Mouse (Mus musculus) large intestine, adult 2 months (tissue): Measurements from ENCODE around the gene Plce1. TPM values are rescaled to one million over a fixed set of nuclear protein-coding genes. Genes with fewer than 3 reads are reported as not detected.

Experiments
- DNase-seq: peaks from one replicate; pipeline ENCODE4 v3.0.0-alpha.2; 2012; ENCODE audit warnings: low read depth, low spot score
- WGBS: fragments of 180-500 bp; shearing (Covaris S2); methylation state at CpG from one replicate; pipeline ENCODE4 v1.1.7; 2018; 5-methylcytosine and 5-hydroxymethylcytosine counted together
- polyA plus RNA-seq: library from polyadenylated mRNA; depleted of rRNA; stranded (reverse); fragments of >200 nt; gene quantifications from 2 replicates; pipeline ENCODE4 v1.2.3, GENCODE M21; 2012

The Plce1 gene
- polyA plus RNA-seq, 1 experiment, result 3.5 TPM

- no peak for DNase-seq
- WGBS, result 69% methylated on average over 2 of the region's 2 CpGs
Observed at GRCm38 (mm10) chr19:38693331-38693730, 212.4 kb downstream of the Plce1 start.

- DNase-seq, result no peak
- WGBS, result 89% methylated on average over 4 of the region's 4 CpGs
Observed at GRCm38 (mm10) chr19:38693769-38694168, 212.9 kb downstream of the Plce1 start.

GRCm38 (mm10) chr19:38701776-38702175 lies 220.9 kb downstream of the Plce1 start:
- WGBS, result 93% methylated on average over 8 of the region's 8 CpGs
- no peak for DNase-seq

GRCm38 (mm10) chr19:38704742-38705141 lies 223.8 kb downstream of the Plce1 start:
- no peak for DNase-seq
- 86% methylated on average over 3 of the region's 3 CpGs for WGBS

- WGBS, result 91% methylated on average over 11 of the region's 11 CpGs
- no peak for DNase-seq
Observed at GRCm38 (mm10) chr19:38705244-38705643, 224.3 kb downstream of the Plce1 start.

- no peak for DNase-seq
- 93% methylated on average over 6 of the region's 6 CpGs for WGBS
Observed at GRCm38 (mm10) chr19:38706449-38706848, 225.5 kb downstream of the Plce1 start.

- 89% methylated on average over 2 of the region's 2 CpGs for WGBS
- no peak for DNase-seq
Observed at GRCm38 (mm10) chr19:38709376-38709775, 228.5 kb downstream of the Plce1 start.

- 60% methylated on average over 4 of the region's 4 CpGs for WGBS
- DNase-seq, result no peak
Observed at GRCm38 (mm10) chr19:38721808-38722207, 240.9 kb downstream of the Plce1 start.

GRCm38 (mm10) chr19:38722982-38723381 lies 242.1 kb downstream of the Plce1 start:
- peak; percentile 33 for DNase-seq
- 51% methylated on average over 6 of the region's 6 CpGs for WGBS

GRCm38 (mm10) chr19:38723969-38724368 lies 243.1 kb downstream of the Plce1 start:
- 27% methylated on average over 5 of the region's 5 CpGs for WGBS

GRCm38 (mm10) chr19:38728842-38729241 lies 247.9 kb downstream of the Plce1 start:
- 77% methylated on average over 6 of the region's 6 CpGs for WGBS
- DNase-seq, result no peak

More at GRCm38 (mm10) chr19:38723969-38724368, 243.1 kb downstream of the Plce1 start:
- no peak for DNase-seq

GRCm38 (mm10) chr19:38729264-38729663 lies 248.4 kb downstream of the Plce1 start:
- no peak for DNase-seq
- WGBS, result 63% methylated on average over 3 of the region's 3 CpGs

- DNase-seq, result no peak
- 85% methylated on average over 8 of the region's 8 CpGs for WGBS
Observed at GRCm38 (mm10) chr19:38744546-38744945, 263.6 kb downstream of the Plce1 start.

GRCm38 (mm10) chr19:38745810-38746491 lies 265.0 kb downstream of the Plce1 start:
- no peak for DNase-seq
- WGBS, result 32% methylated on average over 10 of the region's 10 CpGs

GRCm38 (mm10) chr19:38746492-38747014 lies 265.6 kb downstream of the Plce1 start:
- WGBS, result 27% methylated on average over 6 of the region's 6 CpGs
- no peak for DNase-seq

- 40% methylated on average over 4 of the region's 4 CpGs for WGBS
- DNase-seq, result no peak
Observed at GRCm38 (mm10) chr19:38750192-38750591, 269.3 kb downstream of the Plce1 start.

- no peak for DNase-seq
- 82% methylated on average over 3 of the region's 3 CpGs for WGBS
Observed at GRCm38 (mm10) chr19:38757161-38757560, 276.3 kb downstream of the Plce1 start.

- DNase-seq, result no peak
- WGBS, result 73% methylated on average over 5 of the region's 5 CpGs
Observed at GRCm38 (mm10) chr19:38758056-38758455, 277.1 kb downstream of the Plce1 start.

- WGBS, result 47% methylated on average over 7 of the region's 7 CpGs
- DNase-seq, result no peak
Observed at GRCm38 (mm10) chr19:38758685-38759472, 278.0 kb downstream of the Plce1 start.

- DNase-seq, result no peak
- WGBS, result 78% methylated on average over 3 of the region's 3 CpGs
Observed at GRCm38 (mm10) chr19:38760441-38760840, 279.5 kb downstream of the Plce1 start.

- no peak for DNase-seq
- WGBS, result 26% methylated on average over 2 of the region's 2 CpGs
Observed at GRCm38 (mm10) chr19:38766306-38766705, 285.4 kb downstream of the Plce1 start.
